Mouse (Mus musculus): Measurements from ENCODE around the gene Jarid2. TPM values are rescaled to one million over a fixed set of nuclear protein-coding genes. Genes with fewer than 3 reads are reported as not detected.

Gene Jarid2
- total RNA-seq, 1 experiment: 190 TPM

DNA sequence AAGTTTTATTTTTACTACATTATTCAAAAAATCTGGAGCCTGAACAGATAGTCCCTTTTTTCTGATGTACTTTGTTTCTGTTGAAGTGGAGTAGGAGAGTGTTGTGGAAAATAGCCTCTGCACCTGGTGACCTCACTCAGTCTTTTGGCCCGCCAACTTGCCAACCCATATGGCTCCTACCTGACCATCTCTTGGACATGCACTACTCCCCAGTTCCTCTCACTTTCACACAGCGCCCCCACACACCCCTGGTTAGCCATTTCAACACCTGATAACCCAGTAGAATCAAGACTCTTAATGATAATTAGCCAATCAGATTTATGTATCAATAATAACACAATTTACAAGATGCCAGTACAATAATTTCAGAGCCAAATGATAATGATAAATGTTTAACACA lies 156.9 kb downstream of the Jarid2 start:
- Histone ChIP-seq H3K9ac (ENCODE audit: insufficient read depth, low read depth, low read length, poor library complexity, severe bottlenecking) (no peak overlapping the region), H3K36me3 (ENCODE audit: control insufficient read depth, insufficient read depth, low read length, poor library complexity, severe bottlenecking) (peaks cover 17% of the 10 kb centered on the region), H3K4me1 (ENCODE audit: control insufficient read depth in 2 of 2, insufficient read depth in 2 of 2, low read length in 2 of 2, poor library complexity in 1 of 2) (peaks cover 0 to 2% of the 10 kb centered on the region in 2 experiments; a peak in 1 of 4 replicates), H3K27ac (ENCODE audit: insufficient read depth, low read depth, low read length, poor library complexity, severe bottlenecking) (no peak overlapping the region), H3K9me3 (ENCODE audit: control insufficient read depth, insufficient read depth, low read depth, low read length) (no peaks in the 10 kb centered on the region), H3K4me3 (ENCODE audit: insufficient read depth in 1 of 2, low read depth in 1 of 2, low read length in 2 of 2, poor library complexity in 1 of 2, severe bottlenecking in 1 of 2) (no peak overlapping the region)
- no peak for TF ChIP-seq MAFK (IDR thresholded peaks at IDR 0.05; ENCODE audit: insufficient read depth, low read depth, low read length)
- no peak for TF ChIP-seq CHD2 (IDR thresholded peaks at IDR 0.05; ENCODE audit: low read depth, low read length)
- TF ChIP-seq ZC3H11A (IDR thresholded peaks at IDR 0.05; ENCODE audit: borderline replicate concordance, low read depth, low read length): no peak
- TF ChIP-seq HCFC1 (IDR thresholded peaks at IDR 0.05; ENCODE audit: borderline replicate concordance, insufficient read depth, low read length): no peak
- in situ Hi-C loops (cut with MboI; ENCODE audit: low sequenced_read_pairs in 2 of 2, unreplicated experiment in 2 of 2): no loop called here
- no peak for DNase-seq (ENCODE audit: low read depth, low spot score)

DNA sequence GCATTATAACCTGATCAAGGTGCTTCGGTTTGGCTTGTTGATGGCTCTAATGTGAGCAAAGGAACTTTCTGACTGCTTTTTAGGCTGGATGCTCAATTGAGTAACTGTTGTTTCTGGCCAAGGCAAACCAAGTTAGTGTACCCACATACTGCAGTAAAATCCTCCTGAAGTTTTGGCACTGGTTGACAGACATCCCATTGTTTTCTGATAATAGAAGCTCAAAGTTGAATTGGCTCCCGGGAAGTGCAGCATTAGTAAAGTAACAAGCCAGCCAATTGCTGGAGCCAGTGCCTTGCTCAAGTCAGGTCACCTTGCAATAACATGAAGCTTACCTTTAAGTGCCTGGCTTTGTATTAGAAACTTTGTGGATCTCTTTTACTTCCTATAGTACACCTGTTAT lies 161.3 kb downstream of the Jarid2 start:
- Histone ChIP-seq H3K27ac (ENCODE audit: insufficient read depth, low read depth, low read length, poor library complexity, severe bottlenecking) (no peak overlapping the region), H3K4me1 (ENCODE audit: control insufficient read depth in 2 of 2, insufficient read depth in 2 of 2, low read length in 2 of 2, poor library complexity in 1 of 2) (peaks cover 0 to 2% of the 10 kb centered on the region in 2 experiments; a peak in 3 of 4 replicates), H3K4me3 (ENCODE audit: insufficient read depth in 1 of 2, low read depth in 1 of 2, low read length in 2 of 2, poor library complexity in 1 of 2, severe bottlenecking in 1 of 2) (no peak overlapping the region), H3K9me3 (ENCODE audit: control insufficient read depth, insufficient read depth, low read depth, low read length) (no peaks in the 10 kb centered on the region), H3K9ac (ENCODE audit: insufficient read depth, low read depth, low read length, poor library complexity, severe bottlenecking) (no peak overlapping the region), H3K36me3 (ENCODE audit: control insufficient read depth, insufficient read depth, low read length, poor library complexity, severe bottlenecking) (peaks cover 30% of the 10 kb centered on the region)
- TF ChIP-seq ZNF384 (IDR thresholded peaks at IDR 0.05; ENCODE audit: low read depth, low read length): no peak
- no peak for TF ChIP-seq ZC3H11A (IDR thresholded peaks at IDR 0.05; ENCODE audit: borderline replicate concordance, low read depth, low read length)
- no peak for TF ChIP-seq MAFK (IDR thresholded peaks at IDR 0.05; ENCODE audit: insufficient read depth, low read depth, low read length)
- no peak for TF ChIP-seq CHD2 (IDR thresholded peaks at IDR 0.05; ENCODE audit: low read depth, low read length)
- TF ChIP-seq HCFC1 (IDR thresholded peaks at IDR 0.05; ENCODE audit: borderline replicate concordance, insufficient read depth, low read length): no peak
- in situ Hi-C loops (cut with MboI; ENCODE audit: low sequenced_read_pairs in 2 of 2, unreplicated experiment in 2 of 2): no loop called here
- DNase-seq (ENCODE audit: low read depth, low spot score): no peak

DNA sequence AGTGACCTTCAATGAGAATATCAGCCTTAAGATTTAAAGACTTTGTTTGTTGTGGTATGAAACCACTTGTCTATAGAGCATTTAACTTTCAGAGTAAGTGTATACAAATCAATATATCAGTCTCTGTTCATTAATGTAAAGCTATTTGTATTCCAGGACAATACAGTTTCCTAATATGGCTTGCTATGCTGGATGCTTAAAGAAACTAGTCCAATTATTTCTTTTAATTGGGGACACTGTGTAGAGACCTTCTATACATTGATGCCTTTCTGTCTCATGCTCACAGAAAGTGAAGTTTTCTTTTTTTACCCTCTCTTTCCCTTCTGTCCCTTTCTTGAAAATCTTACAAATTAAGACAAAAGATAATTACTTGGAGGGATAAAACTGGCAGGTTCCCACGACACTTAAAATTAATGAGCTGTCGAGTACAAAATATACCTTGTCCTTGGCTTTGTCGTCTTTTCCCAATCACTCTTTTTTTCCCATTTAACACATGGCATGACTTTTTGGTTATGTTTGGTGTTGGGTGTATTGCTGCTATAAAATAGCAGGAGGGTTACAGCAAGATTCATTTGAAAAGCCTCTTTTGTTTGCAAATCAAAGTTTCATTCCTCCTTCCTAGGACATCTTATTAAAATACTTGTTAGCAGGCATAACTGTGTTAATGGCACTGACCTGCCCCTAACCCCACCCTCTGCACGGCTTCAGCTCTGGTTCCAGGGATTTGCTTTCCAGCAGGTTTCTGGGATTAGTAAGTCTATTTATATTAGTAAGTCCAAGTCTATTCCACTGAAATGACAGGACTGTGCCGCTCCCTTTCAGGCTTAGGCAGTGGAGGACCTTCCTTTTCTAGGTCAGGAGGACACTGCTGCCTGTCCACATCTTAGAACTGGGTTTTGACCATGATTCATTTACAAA lies 162.8 kb downstream of the Jarid2 start:
- Histone ChIP-seq H3K27ac (ENCODE audit: insufficient read depth, low read depth, low read length, poor library complexity, severe bottlenecking) (no peak overlapping the region), H3K9ac (ENCODE audit: insufficient read depth, low read depth, low read length, poor library complexity, severe bottlenecking) (no peak overlapping the region), H3K4me1 (ENCODE audit: control insufficient read depth in 2 of 2, insufficient read depth in 2 of 2, low read length in 2 of 2, poor library complexity in 1 of 2) (peaks cover 2 to 3% of the 10 kb centered on the region in 2 experiments), H3K9me3 (ENCODE audit: control insufficient read depth, insufficient read depth, low read depth, low read length) (no peaks in the 10 kb centered on the region), H3K4me3 (ENCODE audit: insufficient read depth in 1 of 2, low read depth in 1 of 2, low read length in 2 of 2, poor library complexity in 1 of 2, severe bottlenecking in 1 of 2) (no peak overlapping the region), H3K36me3 (ENCODE audit: control insufficient read depth, insufficient read depth, low read length, poor library complexity, severe bottlenecking) (peaks cover 33% of the 10 kb centered on the region)
- TF ChIP-seq CHD2 (IDR thresholded peaks at IDR 0.05; ENCODE audit: low read depth, low read length): no peak
- in situ Hi-C loops (cut with MboI; ENCODE audit: low sequenced_read_pairs in 2 of 2, unreplicated experiment in 2 of 2): no loop called here
- no peak for DNase-seq (ENCODE audit: low read depth, low spot score)

DNA sequence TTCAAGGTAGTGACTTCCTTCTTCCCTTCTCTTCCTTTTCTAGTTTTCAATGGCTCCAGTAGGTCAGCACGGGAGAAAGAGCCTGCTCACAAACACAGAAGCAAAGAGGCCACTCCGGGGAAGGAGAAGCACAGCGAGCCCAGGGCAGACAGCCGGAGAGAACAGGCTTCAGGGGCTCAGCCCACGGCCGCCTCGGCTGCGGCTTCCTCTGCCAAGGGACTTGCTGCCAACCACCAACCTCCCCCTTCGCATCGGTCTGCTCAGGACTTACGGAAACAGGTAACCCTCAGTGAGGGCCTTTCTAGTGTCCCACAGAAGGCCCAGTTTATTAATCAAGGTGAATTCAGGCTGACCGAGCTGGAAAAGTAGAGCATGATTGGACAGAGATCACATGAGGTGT lies 166.9 kb downstream of the Jarid2 start:
- no peaks in the 10 kb centered on the region for H3K9me3 ChIP-seq (ENCODE audit: control insufficient read depth, insufficient read depth, low read depth, low read length)
- in situ Hi-C loops (cut with MboI; ENCODE audit: low sequenced_read_pairs in 2 of 2, unreplicated experiment in 2 of 2): no loop called here
- H3K27ac ChIP-seq (ENCODE audit: insufficient read depth, low read depth, low read length, poor library complexity, severe bottlenecking): no peak overlapping the region
- H3K4me3 ChIP-seq (ENCODE audit: insufficient read depth in 1 of 2, low read depth in 1 of 2, low read length in 2 of 2, poor library complexity in 1 of 2, severe bottlenecking in 1 of 2): no peak overlapping the region
- H3K4me1 ChIP-seq (ENCODE audit: control insufficient read depth in 2 of 2, insufficient read depth in 2 of 2, low read length in 2 of 2, poor library complexity in 1 of 2): peaks cover 0 to 4% of the 10 kb centered on the region in 2 experiments; a peak in 3 of 4 replicates
- H3K9ac ChIP-seq (ENCODE audit: insufficient read depth, low read depth, low read length, poor library complexity, severe bottlenecking): no peak overlapping the region
- H3K36me3 ChIP-seq (ENCODE audit: control insufficient read depth, insufficient read depth, low read length, poor library complexity, severe bottlenecking): peaks cover 46% of the 10 kb centered on the region
- DNase-seq (ENCODE audit: low read depth, low spot score): no peak
- TF ChIP-seq ZC3H11A (IDR thresholded peaks at IDR 0.05; ENCODE audit: borderline replicate concordance, low read depth, low read length): no peak
- no peak for TF ChIP-seq MAFK (IDR thresholded peaks at IDR 0.05; ENCODE audit: insufficient read depth, low read depth, low read length)
- no peak for TF ChIP-seq ZNF384 (IDR thresholded peaks at IDR 0.05; ENCODE audit: low read depth, low read length)
- no peak for TF ChIP-seq CHD2 (IDR thresholded peaks at IDR 0.05; ENCODE audit: low read depth, low read length)
- TF ChIP-seq HCFC1 (IDR thresholded peaks at IDR 0.05; ENCODE audit: borderline replicate concordance, insufficient read depth, low read length): no peak

Data from ES-E14 (cell line).